ENCODE assay signal across 8 mouse cellular contexts in the genomic region with DNA sequence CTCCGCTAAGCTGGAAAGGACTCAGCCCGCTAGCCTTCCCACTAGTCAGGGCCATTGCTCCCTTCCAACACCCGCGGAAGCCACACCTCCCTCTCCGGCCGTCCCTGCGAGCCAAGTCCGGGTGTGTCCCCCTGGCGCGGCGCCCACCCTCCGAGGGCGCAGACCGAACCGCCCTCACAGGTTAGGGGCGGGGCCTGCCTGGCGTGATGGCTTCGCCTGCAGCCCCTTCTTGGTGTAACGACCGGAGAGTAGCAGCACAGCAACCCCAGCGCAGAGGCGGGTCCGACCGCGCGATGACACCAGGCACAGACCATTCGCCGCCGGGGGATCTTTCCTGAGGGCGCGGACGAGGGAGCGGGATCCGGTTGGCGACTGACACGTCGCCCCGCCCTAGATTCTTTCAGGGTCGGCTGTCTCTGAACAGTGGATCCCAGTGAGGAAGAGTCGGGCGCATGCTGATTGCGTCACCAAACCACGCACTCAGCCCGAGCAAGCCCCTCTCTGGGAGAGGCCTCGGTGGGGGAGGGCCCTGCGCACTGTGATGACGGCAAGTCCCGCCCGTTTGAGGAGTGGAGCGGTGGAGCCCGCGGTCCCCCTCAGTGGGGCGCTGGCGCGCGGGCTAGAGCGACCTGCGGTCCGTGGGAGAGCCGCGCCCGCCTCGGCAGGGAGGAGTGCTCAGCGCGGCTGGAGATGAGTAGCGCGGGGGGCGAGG. TPM values are rescaled to one million over a fixed set of nuclear protein-coding genes. Genes with fewer than 3 reads are reported as not detected.
DNase-seq lines count a peak whose midpoint lies in the region; ATAC-seq and TF ChIP-seq lines count a peak whose summit lies in the region.

A gene (plus strand): TSS at position 544 of the 712 bp plus-strand sequence.

- under 1% methylated on average over 68 of the region's 68 CpGs for WGBS in forebrain, embryonic 10.5 days
- under 1% methylated on average over 68 of the region's 68 CpGs for WGBS in heart, embryonic 15.5 days
- under 1% methylated on average over 66 of the region's 68 CpGs for WGBS in liver, embryonic 14.5 days (ENCODE audit: insufficient replicate concordance)
- WGBS in neural tube, embryonic 11.5 days = under 1% methylated on average over 63 of the region's 68 CpGs
- WGBS in stomach, postnatal 0 days = 1% methylated on average over 64 of the region's 68 CpGs

- H3K9ac ChIP-seq in heart, embryonic 15.5 days = peak within 1 kb of the TSS; percentile 79
- peak within 1 kb of the TSS; percentile 93 for H3K9ac ChIP-seq in liver, embryonic 14.5 days (replicated peaks)
- peak within 1 kb of the TSS; percentile 92 for H3K9ac ChIP-seq in neural tube, embryonic 11.5 days (ENCODE audit: low read length)
- peak within 1 kb of the TSS; percentile 99 for H3K9ac ChIP-seq in stomach, postnatal 0 days (ENCODE audit: low read length)

- peaks cover 21% of the 10 kb centered on the region for H3K4me1 ChIP-seq in forebrain, embryonic 10.5 days
- peaks cover 13% of the 10 kb centered on the region for H3K4me1 ChIP-seq in heart, embryonic 15.5 days (replicated peaks)
- peaks cover 23 to 36% of the 10 kb centered on the region in 2 experiments for H3K4me1 ChIP-seq in liver, embryonic 14.5 days (replicated peaks; ENCODE audit: control insufficient read depth in 2 of 2, insufficient read depth in 2 of 2, low read length in 1 of 2)
- H3K4me1 ChIP-seq in neural tube, embryonic 11.5 days (ENCODE audit: control insufficient read depth, insufficient read depth, low read length) = no peaks in the 10 kb centered on the region
- no peaks in the 10 kb centered on the region for H3K4me1 ChIP-seq in stomach, postnatal 0 days (replicated peaks; ENCODE audit: control insufficient read depth, insufficient read depth)

- peak; percentile 63 for TF ChIP-seq CTCF in liver, embryonic 14.5 days (IDR thresholded peaks at IDR 0.05; ENCODE audit: low read depth)
- TF ChIP-seq CTCF in stomach, postnatal 0 days (IDR thresholded peaks at IDR 0.05; ENCODE audit: low read depth) = peak; percentile 67

- peak; percentile 99 to 100 for DNase-seq in CD8-positive naive resting alpha-beta T cell, adult 2 months (ENCODE audit: low read depth in 2 of 2, low spot score in 2 of 2)
- peak; percentile 98 for DNase-seq in c-Kit-positive CD71-negative TER-119-negative erythroid progenitor cells, embryonic 14.5 days (ENCODE audit: low read depth)
- peak; percentile 99 for DNase-seq in forebrain, embryonic 10.5 days (ENCODE audit: extremely low spot score, low spot score)
- peak; percentile 100 for DNase-seq in kidney, postnatal 25 days
- peak; percentile 95 to 97 (median 96) for DNase-seq in liver, embryonic 14.5 days (ENCODE audit: low read depth in 3 of 3, low spot score in 3 of 3)
- peak; percentile 99 for DNase-seq in neural tube, embryonic 11.5 days (ENCODE audit: low spot score)
- DNase-seq in stomach, postnatal 0 days (ENCODE audit: low spot score) = peak; percentile 100

- peak; percentile 48; the same call in 1 of the 2 replicates for TF ChIP-seq EP300 in liver, embryonic 14.5 days (IDR thresholded peaks at IDR 0.05; ENCODE audit: low read depth)
- peak; percentile 92 for TF ChIP-seq EP300 in stomach, postnatal 0 days (optimal IDR thresholded peaks at IDR 0.05)

- no peaks in the 10 kb centered on the region for H3K9me3 ChIP-seq in forebrain, embryonic 10.5 days
- no peaks in the 10 kb centered on the region for H3K9me3 ChIP-seq in heart, embryonic 15.5 days (replicated peaks)
- H3K9me3 ChIP-seq in liver, embryonic 14.5 days (ENCODE audit: control insufficient read depth, low read length) = no peaks in the 10 kb centered on the region
- H3K9me3 ChIP-seq in neural tube, embryonic 11.5 days (ENCODE audit: control insufficient read depth, low read length) = no peaks in the 10 kb centered on the region
- H3K9me3 ChIP-seq in stomach, postnatal 0 days (ENCODE audit: control insufficient read depth, low read length) = no peaks in the 10 kb centered on the region

- peak; percentile 96 for ATAC-seq in heart, embryonic 15.5 days (replicated peaks; ENCODE audit: insufficient number of reproducible peaks, insufficient read depth, low FRiP score, low read depth)
- peak; percentile 91 for ATAC-seq in liver, embryonic 14.5 days (ENCODE audit: insufficient read depth)
- peak; percentile 98 for ATAC-seq in neural tube, embryonic 11.5 days (ENCODE audit: insufficient read depth, low FRiP score, low TSS enrichment)
- peak; percentile 98 for ATAC-seq in stomach, postnatal 0 days (ENCODE audit: low FRiP score, low TSS enrichment)

- no peaks in the 10 kb centered on the region for H3K27me3 ChIP-seq in forebrain, embryonic 10.5 days (ENCODE audit: poor library complexity, severe bottlenecking)
- H3K27me3 ChIP-seq in heart, embryonic 15.5 days = 0 out of 2 replicates have a peak, but pooled peaks cover 9% of the 10 kb centered on the region
- H3K27me3 ChIP-seq in liver, embryonic 14.5 days (ENCODE audit: control insufficient read depth, insufficient read depth, low read length) = no peaks in the 10 kb centered on the region
- H3K27me3 ChIP-seq in neural tube, embryonic 11.5 days (ENCODE audit: control insufficient read depth, insufficient read depth, low read length) = no peaks in the 10 kb centered on the region
- no peaks in the 10 kb centered on the region for H3K27me3 ChIP-seq in stomach, postnatal 0 days (ENCODE audit: control insufficient read depth, insufficient read depth, low read length)

- H3K4me3 ChIP-seq in forebrain, embryonic 10.5 days = peak within 1 kb of the TSS; percentile 96
- H3K4me3 ChIP-seq in heart, embryonic 15.5 days = peak within 1 kb of the TSS; percentile 72
- H3K4me3 ChIP-seq in liver, embryonic 14.5 days (ENCODE audit: insufficient read depth in 1 of 2, low read depth in 2 of 2, low read length in 2 of 2) = peak within 1 kb of the TSS; percentile 74 to 90
- H3K4me3 ChIP-seq in neural tube, embryonic 11.5 days (ENCODE audit: low read depth, low read length) = peak within 1 kb of the TSS; percentile 88
- peak within 1 kb of the TSS; percentile 100 for H3K4me3 ChIP-seq in stomach, postnatal 0 days (ENCODE audit: low read depth, low read length)

- H3K27ac ChIP-seq in forebrain, embryonic 10.5 days = peak within 1 kb of the TSS; percentile 96
- peak within 1 kb of the TSS; percentile 99 for H3K27ac ChIP-seq in heart, embryonic 15.5 days
- H3K27ac ChIP-seq in liver, embryonic 14.5 days = peak within 1 kb of the TSS; percentile 82
- H3K27ac ChIP-seq in neural tube, embryonic 11.5 days (ENCODE audit: low read depth, low read length) = peak within 1 kb of the TSS; percentile 96
- peak within 1 kb of the TSS; percentile 98 for H3K27ac ChIP-seq in stomach, postnatal 0 days (replicated peaks)

- H3K36me3 ChIP-seq in forebrain, embryonic 10.5 days (replicated peaks) = no peaks in the 10 kb centered on the region
- no peaks in the 10 kb centered on the region for H3K36me3 ChIP-seq in heart, embryonic 15.5 days
- no peaks in the 10 kb centered on the region for H3K36me3 ChIP-seq in liver, embryonic 14.5 days (replicated peaks; ENCODE audit: control insufficient read depth, insufficient read depth, low read depth)
- H3K36me3 ChIP-seq in neural tube, embryonic 11.5 days (ENCODE audit: control insufficient read depth, insufficient read depth, low read length) = no peaks in the 10 kb centered on the region
- no peaks in the 10 kb centered on the region for H3K36me3 ChIP-seq in stomach, postnatal 0 days (ENCODE audit: control insufficient read depth, insufficient read depth, low read length)

- H3K4me2 ChIP-seq in heart, embryonic 15.5 days = peak within 1 kb of the TSS; percentile 96
- H3K4me2 ChIP-seq in liver, embryonic 14.5 days (ENCODE audit: low read depth) = peak within 1 kb of the TSS; percentile 87
- peak within 1 kb of the TSS; percentile 94 for H3K4me2 ChIP-seq in neural tube, embryonic 11.5 days (ENCODE audit: low read depth)
- peak within 1 kb of the TSS; percentile 88 for H3K4me2 ChIP-seq in stomach, postnatal 0 days (replicated peaks; ENCODE audit: low read depth)

RNA-seq across cellular contexts. Expression of the gene that starts here (rescaled TPM):
- polyA plus RNA-seq in forebrain, embryonic 10.5 days (2016; fragmentation: Nextera tagmentation; extraction: Ambion mirVana) = 12.0 and 12.6 TPM in 2 replicates
- polyA plus RNA-seq in heart, embryonic 15.5 days (2015; fragmentation: Nextera tagmentation; extraction: Ambion mirVana) = 10.0 and 14.4 TPM in 2 replicates
- polyA plus RNA-seq in liver, embryonic 14.5 days (2012; rRNA removed) = 4.7 and 6.3 TPM in 2 replicates
- polyA plus RNA-seq in liver, embryonic 14.5 days (2014; fragmentation: Nextera tagmentation; extraction: Ambion mirVana) = 10.4 and 12.7 TPM in 2 replicates
- polyA plus RNA-seq in neural tube, embryonic 11.5 days (2014; fragmentation: Nextera tagmentation; extraction: Ambion mirVana) = 18.0 and 19.3 TPM in 2 replicates
- polyA plus RNA-seq in stomach, postnatal 0 days (2015; fragmentation: Nextera tagmentation; extraction: Ambion mirVana) = 17.0 and 17.5 TPM in 2 replicates

Comparison
In these comparisons a context has a peak if more than half of its experiments do, and no peak if none do; other contexts are left out.
1. Peak in every context shown above with its lines: DNase-seq, ATAC-seq, H3K4me3 ChIP-seq and H3K27ac ChIP-seq.